Mouse (Mus musculus) heart, embryonic 11.5 days (tissue): ENCODE measurements around the gene Ppil1. TPM values are rescaled to one million over a fixed set of nuclear protein-coding genes. Genes with fewer than 3 reads are reported as not detected.

Experiments
- ATAC-seq: fragments of 200-750 bp; cut with Nextera tagmentation; replicated peaks from 2 replicates; pipeline ENCODE4 v1.8.0; 2017; ENCODE audit warnings: moderate library complexity; ENCODE audit not compliant: insufficient number of reproducible peaks, low FRiP score, low TSS enrichment
- H3K27ac ChIP-seq: fragments of 300-500 bp; sonication (generic); 2 replicates; pipeline ENCODE4 v1.5.1; 2014; ENCODE audit warnings: mild to moderate bottlenecking, low read depth, low read length
- H3K27me3 ChIP-seq: fragments of 300-500 bp; sonication (generic); 2 replicates; pipeline ENCODE4 v1.6.1; 2014; ENCODE audit warnings: mild to moderate bottlenecking, low read length, mixed read lengths; ENCODE audit not compliant: control insufficient read depth, insufficient read depth
- H3K36me3 ChIP-seq: fragments of 300-500 bp; sonication (generic); 2 replicates; pipeline ENCODE4 v1.6.1; 2014; ENCODE audit warnings: mild to moderate bottlenecking, low read length, moderate library complexity, mixed read lengths; ENCODE audit not compliant: control insufficient read depth, insufficient read depth
- H3K4me1 ChIP-seq: fragments of 300-500 bp; sonication (generic); 2 replicates; pipeline ENCODE4 v1.6.1; 2014; ENCODE audit warnings: low read length; ENCODE audit not compliant: control insufficient read depth, insufficient read depth
- H3K4me2 ChIP-seq: fragments of 300-500 bp; sonication (generic); 2 replicates; pipeline ENCODE4 v1.6.1; 2014; ENCODE audit warnings: mild to moderate bottlenecking, moderate library complexity
- H3K4me3 ChIP-seq: fragments of 300-500 bp; sonication (generic); 2 replicates; pipeline ENCODE4 v1.5.1; 2014; ENCODE audit warnings: low read depth, low read length
- H3K9ac ChIP-seq: fragments of 300-500 bp; sonication (generic); 2 replicates; pipeline ENCODE4 v1.6.1; 2014; ENCODE audit warnings: mild to moderate bottlenecking, low read depth, low read length, moderate library complexity
- H3K9me3 ChIP-seq: fragments of 300-500 bp; sonication (generic); replicated peaks from 2 replicates; pipeline ENCODE4 v1.6.1; 2016; ENCODE audit warnings: low read length; ENCODE audit not compliant: control insufficient read depth
- WGBS: fragments of 180-500 bp; shearing (Covaris S2); extraction: QIAGEN DNeasy Blood & Tissue Kit; methylation state at CpG from one replicate; pipeline ENCODE4 v1.1.7; 2014; ENCODE audit not compliant: insufficient replicate concordance; 5-methylcytosine and 5-hydroxymethylcytosine counted together
- polyA plus RNA-seq: library from polyadenylated mRNA; unstranded; fragments of >200 nt; fragmentation: Nextera tagmentation; extraction: Ambion mirVana; gene quantifications from 2 replicates; pipeline ENCODE4 v1.2.1, GENCODE M21; 2014

The Ppil1 gene
- polyA plus RNA-seq, 1 experiment from 2014 or later = 117 TPM

DNA sequence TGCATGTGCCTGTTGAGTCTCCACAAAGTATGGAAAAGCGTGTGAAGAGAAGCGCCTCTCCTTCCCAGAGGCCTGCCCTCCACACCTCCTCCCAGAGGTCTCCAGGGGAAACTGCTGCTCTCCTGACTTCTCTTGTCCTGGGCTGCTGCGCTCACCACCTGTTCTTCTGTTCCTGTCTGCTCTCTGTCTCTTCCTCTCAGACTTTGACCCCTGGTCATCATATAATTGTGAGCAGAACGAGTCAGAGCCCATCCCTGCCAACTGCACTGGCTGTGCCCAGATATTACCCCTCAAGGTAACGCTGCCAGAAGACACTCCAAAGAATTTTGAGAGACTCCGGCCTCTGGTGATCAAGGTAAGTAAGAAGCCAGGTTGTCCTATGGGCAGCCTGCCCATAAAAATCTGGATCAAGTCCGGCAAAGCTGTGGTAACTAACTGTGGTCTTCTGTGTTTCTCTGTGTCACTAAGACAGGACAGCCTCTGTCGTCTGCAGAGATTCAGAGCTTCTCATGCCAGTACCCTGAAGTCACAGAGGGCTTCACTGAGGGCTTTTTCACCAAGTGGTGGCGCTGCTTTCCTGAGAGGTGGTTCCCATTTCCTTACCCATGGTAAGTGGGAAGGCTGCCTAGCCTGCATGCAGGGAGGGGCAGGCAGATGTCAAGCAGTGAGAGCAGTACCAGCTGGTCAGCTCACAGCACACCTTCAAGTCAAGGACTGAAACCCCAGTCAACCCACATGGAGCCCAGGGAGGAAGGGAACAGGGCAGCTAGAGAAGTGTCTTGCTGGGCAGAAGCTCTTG is 30.0 kb upstream of the Ppil1 start:
- Histone ChIP-seq H3K9ac (no peak overlapping the region), H3K9me3 (no peaks in the 10 kb centered on the region), H3K27ac (no peak overlapping the region), H3K4me1 (no peaks in the 10 kb centered on the region), H3K27me3 (no peaks in the 10 kb centered on the region), H3K4me3 (no peak overlapping the region), H3K4me2 (no peak overlapping the region), H3K36me3 (peaks cover 3% of the 10 kb centered on the region)
- 81% methylated on average over 9 of the region's 9 CpGs for WGBS
- no peak for ATAC-seq

DNA sequence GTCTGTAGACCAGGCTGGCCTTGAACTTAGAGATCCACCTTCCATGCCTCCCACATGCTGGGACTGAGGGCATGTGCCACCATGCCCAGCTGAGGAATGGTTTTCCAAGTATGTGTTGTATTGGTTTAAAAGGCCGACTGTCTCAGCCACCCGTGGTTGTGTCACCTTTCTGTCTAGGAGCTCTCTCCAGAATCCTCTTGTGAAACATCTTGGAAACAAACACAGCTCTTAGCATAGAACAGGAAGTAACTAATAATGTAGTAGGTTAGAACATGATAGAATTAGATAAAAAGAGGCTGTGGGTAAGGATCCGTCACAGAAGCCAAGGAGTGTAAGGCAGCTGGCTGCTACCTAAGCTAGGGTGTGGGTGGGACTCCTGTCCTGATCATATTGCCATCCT is 29.0 kb upstream of the Ppil1 start:
- H3K27ac ChIP-seq = no peak overlapping the region
- H3K4me3 ChIP-seq = no peak overlapping the region
- no peaks in the 10 kb centered on the region for H3K4me1 ChIP-seq
- 77% methylated on average over 3 of the region's 3 CpGs for WGBS
- peaks cover 3% of the 10 kb centered on the region for H3K36me3 ChIP-seq
- no peak for ATAC-seq
- no peaks in the 10 kb centered on the region for H3K9me3 ChIP-seq
- no peaks in the 10 kb centered on the region for H3K27me3 ChIP-seq
- no peak overlapping the region for H3K9ac ChIP-seq
- H3K4me2 ChIP-seq = no peak overlapping the region

DNA sequence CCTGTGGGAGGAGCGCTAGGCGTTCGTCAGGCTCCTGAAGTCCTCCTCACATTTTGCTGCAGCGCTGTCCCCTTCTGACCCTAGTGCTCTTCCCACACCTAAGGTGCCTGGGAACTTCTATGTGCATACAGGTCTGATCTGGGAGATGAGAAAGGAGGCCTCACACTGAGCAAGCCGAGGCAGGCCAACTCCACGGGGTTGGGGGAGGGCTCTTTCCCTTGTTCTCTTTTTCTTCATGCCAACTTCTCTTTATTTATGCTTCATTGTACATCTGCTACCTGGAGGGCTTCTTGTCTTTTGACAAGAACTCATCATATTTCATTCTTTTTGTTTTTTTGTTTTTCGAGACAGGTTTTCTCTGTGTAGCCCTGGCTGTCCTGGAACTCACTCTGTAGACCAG is 27.8 kb upstream of the Ppil1 start:
- 91% methylated on average over 7 of the region's 7 CpGs for WGBS
- H3K36me3 ChIP-seq = peaks cover 3% of the 10 kb centered on the region

DNA sequence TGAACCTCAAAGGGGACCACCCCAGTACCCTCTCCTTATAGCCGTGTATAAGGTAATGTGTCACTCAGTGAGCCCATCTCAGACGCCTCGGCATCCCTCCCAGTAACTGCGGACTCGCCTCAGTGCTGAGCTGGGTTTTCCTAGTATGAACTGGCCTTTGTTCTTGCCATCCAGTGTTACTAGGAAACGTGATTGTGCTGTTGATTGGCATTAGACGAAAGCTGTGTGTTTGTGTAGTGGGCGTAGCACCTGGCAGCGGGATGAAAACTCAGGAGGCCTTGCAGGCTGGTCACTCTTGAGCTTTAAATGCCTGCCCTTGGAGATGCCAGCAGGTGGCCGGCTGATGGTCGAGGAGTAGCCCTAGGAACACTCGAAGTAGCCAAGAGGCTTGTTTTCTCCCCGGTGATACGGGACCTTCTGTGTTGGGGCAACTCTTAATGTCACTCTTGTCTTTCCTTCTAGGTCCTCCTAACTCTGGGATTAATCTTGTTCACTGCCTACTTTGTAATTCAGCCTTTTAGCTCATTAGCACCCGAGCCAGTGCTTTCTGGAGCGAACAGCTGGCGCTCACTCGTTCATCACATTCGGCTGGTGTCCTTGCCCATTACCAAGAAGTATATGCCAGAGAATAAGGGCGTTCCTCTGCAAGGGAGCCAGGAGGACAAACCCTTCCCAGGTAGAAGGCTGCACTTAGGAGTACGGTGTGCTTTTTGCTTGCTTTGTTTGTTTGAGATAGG is 18.4 kb upstream of the Ppil1 start:
- ATAC-seq = no peak
- H3K9me3 ChIP-seq = no peaks in the 10 kb centered on the region
- H3K27ac ChIP-seq = no peak overlapping the region
- no peaks in the 10 kb centered on the region for H3K27me3 ChIP-seq
- no peak overlapping the region for H3K4me3 ChIP-seq
- no peak overlapping the region for H3K4me2 ChIP-seq
- H3K9ac ChIP-seq = no peak overlapping the region
- WGBS = 72% methylated on average over 21 of the region's 21 CpGs
- H3K36me3 ChIP-seq = peaks cover 9% of the 10 kb centered on the region
- no peaks in the 10 kb centered on the region for H3K4me1 ChIP-seq

More for the DNA sequence above, 27.8 kb upstream of the Ppil1 start:
- H3K4me1 ChIP-seq = no peaks in the 10 kb centered on the region
- no peak overlapping the region for H3K9ac ChIP-seq
- no peak overlapping the region for H3K4me2 ChIP-seq
- H3K4me3 ChIP-seq = no peak overlapping the region
- no peaks in the 10 kb centered on the region for H3K27me3 ChIP-seq
- no peaks in the 10 kb centered on the region for H3K9me3 ChIP-seq
- no peak overlapping the region for H3K27ac ChIP-seq
- no peak for ATAC-seq

DNA sequence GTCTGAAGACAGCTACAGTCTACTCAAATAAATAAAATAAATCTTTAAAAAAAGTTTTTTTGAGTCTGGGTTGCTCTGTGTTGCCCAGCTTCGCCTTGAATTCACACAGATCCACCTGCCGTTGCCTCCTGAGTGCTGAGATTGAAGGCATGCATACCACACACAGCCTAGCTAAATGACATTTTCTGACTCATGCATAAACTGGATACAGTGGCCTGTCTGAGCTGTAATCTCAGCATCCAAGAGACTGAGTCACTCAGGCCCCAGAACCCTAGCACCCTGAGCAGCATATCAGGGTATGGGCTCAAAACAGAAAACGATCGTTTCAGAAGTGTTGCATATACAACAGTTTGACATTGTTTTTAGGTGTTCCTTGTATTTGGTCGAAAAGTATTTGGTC is 17.6 kb upstream of the Ppil1 start:
- H3K36me3 ChIP-seq = peaks cover 9% of the 10 kb centered on the region
- no peak overlapping the region for H3K4me3 ChIP-seq
- H3K9me3 ChIP-seq = no peaks in the 10 kb centered on the region
- H3K27ac ChIP-seq = no peak overlapping the region
- H3K4me2 ChIP-seq = no peak overlapping the region
- no peak for ATAC-seq
- H3K9ac ChIP-seq = no peak overlapping the region
- H3K27me3 ChIP-seq = no peaks in the 10 kb centered on the region
- no peaks in the 10 kb centered on the region for H3K4me1 ChIP-seq
- 77% methylated on average over 5 of the region's 5 CpGs for WGBS

DNA sequence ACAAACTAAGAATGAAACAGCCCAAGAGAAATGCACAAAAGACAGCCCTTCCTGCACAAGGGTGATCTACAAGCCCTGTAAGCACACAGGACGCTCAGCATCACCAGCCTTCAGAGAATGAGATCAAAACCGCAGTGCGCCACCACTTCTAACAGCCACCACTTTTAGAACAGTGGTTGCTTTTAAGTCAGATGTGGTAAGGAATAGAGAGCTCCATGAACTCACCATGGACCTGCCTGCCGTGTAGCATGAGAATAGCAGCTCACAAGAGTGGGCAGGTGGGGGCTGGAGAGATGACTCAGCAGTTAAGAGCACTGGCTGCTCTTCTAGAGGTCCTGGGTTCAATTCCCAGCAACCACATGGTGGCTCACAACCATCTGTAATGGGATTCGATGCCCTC is 16.4 kb upstream of the Ppil1 start:
- Histone ChIP-seq H3K4me1 (no peaks in the 10 kb centered on the region), H3K4me3 (no peak overlapping the region), H3K9me3 (no peaks in the 10 kb centered on the region), H3K27me3 (no peaks in the 10 kb centered on the region), H3K4me2 (no peak overlapping the region), H3K9ac (no peak overlapping the region), H3K27ac (no peak overlapping the region), H3K36me3 (peaks cover 9% of the 10 kb centered on the region)
- 91% methylated on average over 5 of the region's 5 CpGs for WGBS
- ATAC-seq = no peak

DNA sequence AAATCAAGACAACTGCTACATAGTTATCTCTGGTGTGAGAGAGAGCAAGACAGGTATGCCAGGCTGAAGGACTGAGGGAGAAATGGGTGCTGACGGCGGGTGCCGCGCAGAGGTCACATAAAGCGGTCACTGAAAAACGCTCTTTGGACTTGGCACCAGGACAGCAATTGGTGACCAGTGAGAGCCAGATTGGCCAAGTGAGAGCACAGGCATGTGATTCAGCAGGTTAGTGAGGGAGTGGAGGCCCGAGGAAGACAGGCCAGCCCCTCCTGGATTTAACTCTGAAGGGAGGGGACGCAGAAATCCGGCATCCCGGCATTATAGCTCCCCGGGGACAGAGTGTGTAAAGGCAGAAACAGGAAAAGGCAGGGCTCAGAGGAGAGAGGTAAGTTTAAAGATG is 9.9 kb upstream of the Ppil1 start:
- Histone ChIP-seq H3K27me3 (no peaks in the 10 kb centered on the region), H3K9ac (no peak overlapping the region), H3K4me2 (no peak overlapping the region), H3K27ac (no peak overlapping the region), H3K4me3 (no peak overlapping the region), H3K36me3 (no peaks in the 10 kb centered on the region), H3K4me1 (peaks cover 11% of the 10 kb centered on the region), H3K9me3 (no peaks in the 10 kb centered on the region)
- WGBS = 81% methylated on average over 11 of the region's 11 CpGs
- ATAC-seq = no peak

DNA sequence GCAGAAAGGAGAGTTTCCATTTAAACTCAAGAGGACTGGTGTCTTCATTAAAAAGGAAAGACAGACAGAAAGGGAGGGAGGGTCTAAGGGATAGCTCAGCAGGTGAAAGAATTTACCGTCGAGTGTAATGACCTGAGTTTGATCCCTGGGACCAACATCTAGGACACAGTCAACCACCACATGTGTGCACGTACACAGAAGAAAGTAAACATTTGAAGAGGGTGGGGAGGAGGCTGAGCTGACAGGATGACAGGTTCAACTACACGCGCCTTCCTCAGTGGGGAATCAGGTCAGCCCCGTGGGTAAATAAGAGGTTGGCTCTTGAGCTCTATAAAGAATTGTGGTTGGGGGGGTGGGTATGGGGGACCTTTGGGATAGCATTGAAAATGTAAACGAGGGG is 9.2 kb upstream of the Ppil1 start:
- WGBS = 85% methylated on average over 7 of the region's 7 CpGs
- no peak overlapping the region for H3K9ac ChIP-seq
- no peak for ATAC-seq

More for the DNA sequence above, 9.2 kb upstream of the Ppil1 start:
- no peaks in the 10 kb centered on the region for H3K36me3 ChIP-seq
- no peaks in the 10 kb centered on the region for H3K27me3 ChIP-seq
- no peaks in the 10 kb centered on the region for H3K9me3 ChIP-seq
- no peak overlapping the region for H3K4me2 ChIP-seq
- peaks cover 11% of the 10 kb centered on the region for H3K4me1 ChIP-seq
- H3K27ac ChIP-seq = no peak overlapping the region
- H3K4me3 ChIP-seq = no peak overlapping the region
